Mouse (Mus musculus) brain, embryonic 14.5 days (tissue): ENCODE measurements at regions not wholly inside any gene's neighbourhood (a gene's known extent, or its start where the extent isn't known, plus 50 kb on each side); places are given as distances from the start of the nearest gene placed in this dataset.

Experiments
- CTCF ChIP-seq: fragments of 200-500 bp; IDR thresholded peaks from 2 replicates; pipeline ENCODE4 v1.5.1; 2012; ENCODE audit warnings: inconsistent platforms, mild to moderate bottlenecking, moderate library complexity, borderline replicate concordance; ENCODE audit not compliant: insufficient read depth, insufficient read length; ENCODE audit errors: extremely low read depth
- POLR2A ChIP-seq: fragments of 200-500 bp; IDR thresholded peaks from 2 replicates; pipeline ENCODE4 v1.6.1; 2012; ENCODE audit warnings: mild to moderate bottlenecking, inconsistent platforms, borderline replicate concordance; ENCODE audit not compliant: poor library complexity, insufficient read depth, insufficient read length, severe bottlenecking; ENCODE audit errors: extremely low read depth

GRCm38 (mm10) chr2:146568171-146568842 lies 56.2 kb upstream of the Ralgapa2 start:
- TF ChIP-seq CTCF: no peak
- no peak for TF ChIP-seq POLR2A
